Mouse (Mus musculus) ES-Bruce4 (cell line): Measurements from ENCODE around the gene Apon.

Source experiments
- CTCF ChIP-seq: IDR thresholded peaks from one replicate; pipeline ENCODE4 v1.8.1; 2011; ENCODE audit warnings: low read depth, low read length
- POLR2A ChIP-seq: IDR thresholded peaks from one replicate; pipeline ENCODE4 v1.8.1; 2011; ENCODE audit warnings: low read length; ENCODE audit not compliant: insufficient read depth

GRCm38 (mm10) chr10:128278158-128278557 is 24.3 kb downstream of the Apon start:
- TF ChIP-seq CTCF, result no peak
- TF ChIP-seq POLR2A, result no peak
